Mouse (Mus musculus): ENCODE measurements around the gene Morn1.
A peak's percentile ranks its signal among the peaks of the same experiment; 100 is the strongest.

Morn1 gene

GRCm38 (mm10) chr4:155158543-155158917, 72.2 kb downstream of the Morn1 start:
- DNase-seq (ENCODE audit: low spot score) = no peak

DNA sequence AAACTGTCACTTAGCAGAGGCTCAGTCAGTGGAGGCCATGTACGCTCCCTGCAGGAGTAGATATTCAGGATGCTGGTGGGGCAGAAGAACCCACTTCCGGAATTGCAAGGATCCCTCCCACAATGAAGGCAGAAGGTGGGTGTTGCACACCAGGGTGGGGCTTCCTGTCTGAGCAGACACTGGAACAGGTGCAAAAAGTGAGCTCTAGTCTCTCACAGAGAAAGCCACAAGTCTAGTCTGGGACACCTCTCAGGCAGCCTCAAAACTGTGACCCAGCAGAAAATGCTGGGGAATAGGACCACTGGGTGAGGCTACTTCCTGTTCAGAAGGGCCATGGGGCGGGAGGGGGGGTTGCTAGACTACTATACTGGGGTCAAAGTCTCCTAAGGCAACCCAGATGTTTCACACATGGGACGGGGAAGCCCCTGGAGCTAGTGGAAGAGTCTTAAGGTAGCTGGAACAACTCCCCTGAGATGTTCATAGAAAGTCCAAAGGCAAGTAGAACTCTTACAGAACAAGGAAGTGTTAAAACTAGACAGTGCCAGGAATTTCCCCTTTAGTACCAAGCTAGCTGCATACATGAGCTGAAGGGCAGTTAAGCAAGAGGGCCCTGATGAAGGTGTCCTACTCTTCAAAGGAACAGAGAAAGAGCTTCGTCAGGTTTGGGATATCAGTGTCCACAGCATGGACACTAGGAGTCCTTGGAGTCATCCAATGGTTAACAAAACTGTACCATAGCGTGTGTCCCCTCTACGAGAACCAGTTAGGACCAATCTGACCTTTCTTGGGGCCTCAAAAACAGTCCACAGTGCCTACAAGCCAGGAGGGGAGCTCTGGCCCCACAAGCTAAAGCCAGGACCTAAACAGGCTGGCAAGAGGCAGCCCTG, 76.3 kb downstream of the Morn1 start:
- DNase-seq (ENCODE audit: low spot score) = no peak

- no peak for DNase-seq (ENCODE audit: low spot score)
Observed at GRCm38 (mm10) chr4:155163320-155163651, 76.9 kb downstream of the Morn1 start.

- DNase-seq (ENCODE audit: low spot score) = no peak
Observed at GRCm38 (mm10) chr4:155163685-155164084, 77.3 kb downstream of the Morn1 start.

- DNase-seq (ENCODE audit: low spot score) = no peak
Observed at GRCm38 (mm10) chr4:155164550-155164949, 78.2 kb downstream of the Morn1 start.

DNA sequence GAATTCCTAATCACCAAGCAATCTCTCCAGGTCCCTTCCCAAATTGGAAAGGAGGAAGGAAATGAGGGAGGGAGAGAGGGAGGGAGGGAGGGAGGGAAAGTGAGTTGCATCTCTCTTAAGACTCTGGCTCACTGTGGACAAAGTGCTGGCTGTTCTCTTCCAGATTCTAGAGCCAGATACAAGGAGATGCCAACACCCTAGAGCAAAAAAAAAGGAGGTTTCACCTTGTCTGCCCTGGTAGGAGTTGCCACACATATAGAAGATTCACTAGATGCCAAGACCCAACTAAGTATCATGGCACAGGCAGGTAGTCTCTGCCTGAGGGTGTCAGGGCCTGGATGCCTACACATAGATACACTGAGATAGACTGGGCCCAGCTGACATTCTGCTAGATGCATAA, 79.5 kb downstream of the Morn1 start:
- no peak for DNase-seq (ENCODE audit: low spot score)

DNA sequence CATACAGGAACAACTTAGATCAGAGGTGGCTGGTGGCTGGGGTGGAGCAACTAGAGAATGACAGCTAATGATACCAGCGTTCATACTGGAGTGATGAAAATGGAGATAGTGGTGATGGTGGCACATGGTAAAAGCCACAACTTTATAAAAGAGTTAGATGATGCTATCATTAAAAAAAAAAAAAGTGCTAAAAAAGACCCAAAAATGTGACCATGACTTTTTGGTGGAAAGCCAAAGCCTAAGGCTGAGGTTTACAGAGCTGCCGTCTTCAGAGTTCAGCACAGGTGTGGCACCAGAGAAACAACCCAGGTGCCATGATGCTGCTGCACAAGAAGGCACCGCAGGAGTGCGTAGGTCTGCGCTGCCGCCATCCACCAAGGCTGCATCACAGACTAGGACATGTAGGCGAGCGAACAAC, 82.5 kb downstream of the Morn1 start:
- no peak for DNase-seq (ENCODE audit: low spot score)

- no peak for DNase-seq (ENCODE audit: low spot score)
Observed at GRCm38 (mm10) chr4:155170614-155171212, 84.3 kb downstream of the Morn1 start.

DNA sequence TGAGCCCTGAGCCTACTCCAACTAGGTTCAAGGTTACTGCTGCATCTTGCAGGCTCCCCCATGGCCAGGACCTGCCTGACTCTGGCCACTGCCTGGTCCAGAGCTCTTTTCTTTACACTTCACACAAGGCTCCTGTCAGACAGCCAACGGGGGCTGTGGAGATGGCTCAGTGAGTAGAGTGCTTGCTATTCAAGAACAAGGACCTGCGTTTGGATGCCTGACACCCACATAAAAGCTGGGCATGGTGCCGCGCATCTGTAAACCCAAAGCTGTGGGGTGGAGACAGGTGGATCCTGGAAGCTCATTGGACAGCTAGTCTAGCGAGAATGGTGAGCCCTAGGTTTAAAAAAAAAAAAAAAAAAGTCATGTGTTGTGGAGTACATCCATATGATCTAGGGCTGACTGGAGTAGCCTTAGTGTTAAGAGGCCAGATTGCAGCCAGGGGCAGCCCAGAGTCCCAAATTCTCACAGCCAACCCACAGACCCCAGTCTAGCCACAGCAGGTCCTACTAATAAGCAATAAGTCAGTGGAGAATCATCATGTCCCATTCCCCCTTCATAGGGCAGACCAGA, 85.7 kb downstream of the Morn1 start:
- DNase-seq (ENCODE audit: low spot score) = no peak

DNA sequence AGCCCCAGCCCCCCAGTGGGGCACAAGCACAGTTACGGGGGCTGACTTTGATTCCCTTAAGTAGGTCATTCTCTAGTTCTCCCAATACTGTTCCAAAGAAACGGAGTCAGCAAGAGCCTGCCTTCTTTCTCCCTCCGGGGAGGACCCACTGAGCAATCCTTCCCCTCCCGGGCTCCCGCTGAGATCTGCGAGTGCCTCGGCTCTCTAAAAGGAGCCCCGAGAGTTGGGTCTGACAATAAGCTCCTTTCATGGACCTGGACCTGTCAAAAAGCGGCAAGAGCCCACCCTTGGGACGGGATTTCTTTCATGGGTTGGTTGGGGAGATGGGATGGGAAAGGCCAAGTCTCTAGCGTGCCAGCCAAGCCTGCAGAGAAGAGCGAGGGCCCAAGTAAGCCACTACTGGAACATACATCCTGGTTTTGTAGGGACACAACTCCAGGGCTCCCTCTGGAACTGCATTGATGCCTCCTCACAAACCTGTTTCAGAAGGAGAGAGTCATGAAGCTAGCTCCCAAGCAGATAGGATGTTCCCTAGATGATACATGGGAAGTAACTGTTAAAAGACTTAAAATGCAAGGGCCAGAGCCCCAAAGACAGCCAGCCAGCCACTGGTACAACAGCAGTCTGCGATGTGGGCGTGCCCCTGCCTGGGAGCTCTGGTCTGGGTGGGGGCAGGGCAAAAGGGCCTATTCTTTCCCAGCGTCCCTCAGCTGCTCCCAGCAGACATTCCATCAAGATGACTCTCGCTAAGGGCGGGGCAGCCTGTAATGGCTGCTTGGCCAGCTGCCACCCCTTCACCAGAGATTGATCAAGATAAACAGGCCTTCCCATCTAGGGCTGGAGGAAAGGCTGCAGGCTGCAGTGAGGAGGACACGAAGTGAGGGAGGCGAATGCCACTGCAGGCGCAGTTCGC, 86.8 kb downstream of the Morn1 start:
- DNase-seq (ENCODE audit: low spot score) = peak; percentile 86

DNA sequence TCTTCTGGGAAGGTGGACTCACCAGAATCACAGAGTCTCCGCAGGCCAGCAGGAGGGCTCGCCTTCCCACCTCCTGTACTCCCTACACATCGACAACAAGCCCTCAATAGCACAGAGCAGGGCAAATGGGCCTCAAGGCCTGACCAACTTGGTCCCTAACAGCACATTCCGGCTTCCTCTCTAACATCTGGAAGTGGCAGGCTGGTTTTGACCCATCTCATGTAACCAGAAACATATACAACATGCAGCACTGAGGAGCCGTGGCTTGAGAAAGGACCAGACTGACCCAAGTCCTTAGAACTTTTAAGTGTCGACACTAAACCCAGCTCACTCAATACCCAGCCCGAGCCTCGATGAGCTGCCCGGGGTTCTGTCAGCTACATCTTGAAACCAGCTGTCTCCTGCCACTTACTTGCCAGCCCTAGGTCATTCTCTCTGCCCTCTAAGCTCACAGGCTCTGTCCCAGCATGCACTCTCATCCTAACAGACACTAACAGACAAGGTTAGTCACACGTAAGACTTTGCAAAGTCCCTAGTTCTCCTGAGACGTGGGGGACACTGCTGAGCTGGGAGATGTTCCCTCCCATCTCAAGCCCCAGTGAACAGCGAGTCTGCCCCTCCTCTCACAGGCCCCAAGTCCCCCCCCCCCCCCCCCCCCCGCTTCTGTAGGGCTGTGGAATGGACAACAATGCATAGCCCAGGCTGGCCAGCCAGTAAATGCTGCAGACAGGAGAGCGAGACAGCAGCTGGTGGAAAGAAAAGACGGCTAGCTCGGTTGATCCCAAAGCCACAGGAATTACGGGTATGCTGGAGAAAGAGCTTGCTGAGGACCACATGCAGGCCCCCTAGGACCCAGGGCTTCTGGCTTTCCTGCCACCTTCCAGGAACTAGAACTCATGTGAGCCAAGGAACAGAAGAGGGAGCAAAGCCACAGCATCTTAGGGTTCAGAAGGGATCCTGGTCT, 87.7 kb downstream of the Morn1 start:
- no peak for DNase-seq (ENCODE audit: low spot score)

- no peak for DNase-seq (ENCODE audit: low spot score)
Observed at GRCm38 (mm10) chr4:155176210-155176609, 89.8 kb downstream of the Morn1 start.

DNA sequence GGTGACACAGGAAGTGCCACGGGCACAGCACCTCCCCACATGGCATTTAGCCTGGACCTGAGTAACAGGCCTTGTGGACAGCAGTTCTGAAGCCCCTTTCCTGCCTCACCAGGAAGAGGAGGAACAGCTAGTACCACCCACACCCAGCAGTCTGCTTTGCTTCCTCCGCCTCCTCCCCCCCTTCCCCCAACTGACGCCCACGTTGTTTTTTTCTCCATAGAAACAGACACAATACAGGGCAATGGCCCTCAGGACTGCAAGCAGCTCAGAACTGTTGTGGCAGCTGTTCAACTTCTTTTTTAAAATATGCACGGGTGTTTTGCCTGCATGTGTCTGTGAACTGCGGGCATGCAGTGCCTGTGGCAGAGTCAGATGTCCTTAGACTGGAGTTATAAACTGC, 91.9 kb downstream of the Morn1 start:
- peak; percentile 51 for DNase-seq (ENCODE audit: low spot score)

DNA sequence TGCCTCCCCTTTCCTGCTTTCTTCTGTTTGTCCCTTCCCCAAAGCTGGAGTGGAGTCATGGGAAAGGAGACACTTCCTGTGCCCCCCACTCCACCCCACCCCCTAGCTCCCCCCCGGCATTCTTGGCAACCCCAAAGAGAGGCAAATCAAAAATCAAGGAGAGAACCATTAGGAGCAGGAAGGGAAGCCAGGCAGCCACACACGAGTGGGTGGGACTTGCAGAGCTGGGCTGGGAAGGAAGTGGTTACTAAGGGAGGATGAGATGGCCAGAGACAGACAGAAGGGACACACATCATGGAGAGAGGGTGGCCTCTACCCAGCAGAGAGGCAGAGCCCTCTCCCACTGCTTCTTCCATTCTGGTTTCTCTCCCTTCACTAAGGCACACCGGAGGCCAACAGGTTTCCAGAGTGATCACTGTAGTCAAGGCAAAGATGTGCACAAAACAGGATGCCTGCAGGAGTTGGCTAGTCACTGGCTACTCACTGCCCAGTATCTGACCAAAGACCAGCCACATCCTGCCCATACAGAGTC, 92.7 kb downstream of the Morn1 start:
- no peak for DNase-seq (ENCODE audit: low spot score)

- no peak for DNase-seq (ENCODE audit: low spot score)
Observed at GRCm38 (mm10) chr4:155183201-155183600, 96.8 kb downstream of the Morn1 start.

DNA sequence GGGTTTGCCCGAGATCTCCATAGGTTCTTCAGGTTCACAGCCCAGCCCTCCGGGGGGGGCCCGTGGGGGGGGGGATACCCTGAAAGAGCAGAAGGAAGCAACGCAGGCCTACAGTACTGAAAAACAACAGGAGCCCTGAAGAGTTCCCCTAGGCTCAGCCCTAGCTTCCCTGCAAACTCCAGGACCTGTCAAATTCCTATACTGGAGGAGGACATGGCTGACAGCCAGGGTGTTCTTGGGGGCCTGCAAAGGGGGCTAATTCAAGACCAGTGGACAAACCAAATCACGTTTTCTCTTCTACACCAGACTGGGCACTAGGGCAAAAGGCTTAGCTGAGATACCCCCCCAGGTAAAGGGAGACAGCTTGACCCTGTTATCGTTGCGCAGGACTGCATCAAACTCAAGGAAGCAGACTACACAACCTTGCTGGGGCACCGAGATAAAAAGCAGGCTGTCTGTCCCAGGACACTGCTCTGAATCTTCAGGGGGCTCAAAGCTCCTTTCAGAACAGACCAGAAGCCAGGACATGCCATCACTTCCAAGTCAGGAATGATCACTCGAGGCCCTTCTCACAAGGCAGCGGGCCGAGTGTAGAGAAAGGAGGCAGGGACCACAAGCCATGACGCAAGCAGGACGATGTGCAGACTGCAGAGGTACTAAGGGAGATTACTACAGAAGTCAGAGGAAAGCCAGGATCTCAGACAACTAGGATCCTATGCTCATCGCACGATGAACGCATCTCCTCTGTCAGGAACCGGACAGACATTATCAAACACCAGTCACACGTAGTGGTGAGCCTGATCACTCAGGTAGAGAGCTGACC, 98.1 kb downstream of the Morn1 start:
- DNase-seq (ENCODE audit: low spot score) = no peak

- DNase-seq (ENCODE audit: low spot score) = no peak
Observed at GRCm38 (mm10) chr4:155185845-155186244, 99.5 kb downstream of the Morn1 start.

GRCm38 (mm10) chr4:155187192-155187674, 100.9 kb downstream of the Morn1 start:
- no peak for DNase-seq (ENCODE audit: low spot score)

GRCm38 (mm10) chr4:155188341-155188740, 102.0 kb downstream of the Morn1 start:
- no peak for DNase-seq (ENCODE audit: low spot score)

GRCm38 (mm10) chr4:155188803-155189202, 102.4 kb downstream of the Morn1 start:
- no peak for DNase-seq (ENCODE audit: low spot score)
